Mouse (Mus musculus): Measurements from ENCODE around the gene Acp2.
"Not testable (repeated sequence)": the region's sequence is repeated elsewhere in the genome, so short reads cannot be mapped to it uniquely, and the experiment has no call there.

Acp2 gene

GRCm38 (mm10) chr2:91194624-91195332 lies 7.9 kb upstream of the Acp2 start:
- no peak for DNase-seq (ENCODE audit: extremely low read depth, low read depth)

- no peak for DNase-seq (ENCODE audit: extremely low read depth, low read depth)
Measured at GRCm38 (mm10) chr2:91196577-91197001, 6.1 kb upstream of the Acp2 start.

- no peak for DNase-seq (ENCODE audit: extremely low read depth, low read depth)
Measured at GRCm38 (mm10) chr2:91198888-91199287, 3.8 kb upstream of the Acp2 start.

- DNase-seq (ENCODE audit: extremely low read depth, low read depth): no peak
Measured at GRCm38 (mm10) chr2:91202972-91203656, 429 bp downstream of the Acp2 start.

- no peak for DNase-seq (ENCODE audit: extremely low read depth, low read depth)
Measured at GRCm38 (mm10) chr2:91206254-91206775, 3.6 kb downstream of the Acp2 start.

- no peak for DNase-seq (ENCODE audit: extremely low read depth, low read depth)
Measured at GRCm38 (mm10) chr2:91213311-91213710, 10.6 kb downstream of the Acp2 start.

GRCm38 (mm10) chr2:91217032-91217431 lies 14.3 kb downstream of the Acp2 start:
- no peak for DNase-seq (ENCODE audit: extremely low read depth, low read depth)

- no peak for DNase-seq (ENCODE audit: extremely low read depth, low read depth)
Measured at GRCm38 (mm10) chr2:91220501-91220900, 17.8 kb downstream of the Acp2 start.

GRCm38 (mm10) chr2:91223614-91224013 lies 20.9 kb downstream of the Acp2 start:
- DNase-seq (ENCODE audit: extremely low read depth, low read depth): no peak

- no peak for DNase-seq (ENCODE audit: extremely low read depth, low read depth)
Measured at GRCm38 (mm10) chr2:91229735-91230134, 27.1 kb downstream of the Acp2 start.

GRCm38 (mm10) chr2:91236601-91237510 lies 34.2 kb downstream of the Acp2 start, which contains the start of gene Ddb2:
Gene Ddb2 (minus strand): TSS chr2:91236982.
- peak; percentile 80 for DNase-seq (ENCODE audit: extremely low read depth, low read depth)

- DNase-seq (ENCODE audit: extremely low read depth, low read depth): not testable (repeated sequence)
Measured at GRCm38 (mm10) chr2:91237511-91238080, 34.9 kb downstream of the Acp2 start.

- no peak for DNase-seq (ENCODE audit: extremely low read depth, low read depth)
Measured at GRCm38 (mm10) chr2:91242547-91242946, 39.9 kb downstream of the Acp2 start.

GRCm38 (mm10) chr2:91243416-91243815 lies 40.7 kb downstream of the Acp2 start:
- no peak for DNase-seq (ENCODE audit: extremely low read depth, low read depth)

- peak; percentile 41 for DNase-seq (ENCODE audit: extremely low read depth, low read depth)
Measured at GRCm38 (mm10) chr2:91244557-91245228, 42.0 kb downstream of the Acp2 start.

- DNase-seq (ENCODE audit: extremely low read depth, low read depth): no peak
Measured at GRCm38 (mm10) chr2:91248366-91248765, 45.7 kb downstream of the Acp2 start.

GRCm38 (mm10) chr2:91252001-91252400 lies 49.3 kb downstream of the Acp2 start:
- no peak for DNase-seq (ENCODE audit: extremely low read depth, low read depth)

- no peak for DNase-seq (ENCODE audit: extremely low read depth, low read depth)
Measured at GRCm38 (mm10) chr2:91252512-91252911, 49.8 kb downstream of the Acp2 start.

GRCm38 (mm10) chr2:91254725-91255380 lies 52.2 kb downstream of the Acp2 start:
- no peak for DNase-seq (ENCODE audit: extremely low read depth, low read depth)

GRCm38 (mm10) chr2:91255661-91256150 lies 53.0 kb downstream of the Acp2 start, which contains the start of gene Pacsin3:
Gene Pacsin3 (plus strand): TSS chr2:91255954.
- no peak for DNase-seq (ENCODE audit: extremely low read depth, low read depth)
